Mouse (Mus musculus): ENCODE results near the gene Pgm3.

Pgm3 gene

GRCm38 (mm10) chr9:86570261-86570890 lies 1.3 kb downstream of the Pgm3 start:
- in situ Hi-C loops (cut with MboI, MseI) = loop anchor here (5.0 to 25.0 kb wide), 2 partner anchors 103 to 1867 kb away; partner anchors contain the start of genes Dop1a and Snx14

GRCm38 (mm10) chr9:86569314-86569910 lies 2.2 kb downstream of the Pgm3 start:
- in situ Hi-C loops (cut with MboI, MseI) = loop anchor here (25.0 kb wide), 1 partner anchor 1868 kb away; the partner anchor contains the start of gene Snx14

- in situ Hi-C loops (cut with MboI, MseI) = loop anchor here (5.0 to 25.0 kb wide), 2 partner anchors 58 to 1877 kb away; partner anchors contain the start of gene Snx14
Measured at GRCm38 (mm10) chr9:86560543-86560942, 11.1 kb downstream of the Pgm3 start.

GRCm38 (mm10) chr9:86554641-86555040 lies 17.0 kb downstream of the Pgm3 start:
- in situ Hi-C loops (cut with MboI, MseI) = loop anchor here (25.0 kb wide), 1 partner anchor 1883 kb away; the partner anchor contains the start of gene Snx14

GRCm38 (mm10) chr9:86553886-86554285 lies 17.8 kb downstream of the Pgm3 start:
- in situ Hi-C loops (cut with MboI, MseI) = loop anchor here (25.0 kb wide), 1 partner anchor 1883 kb away; the partner anchor contains the start of gene Snx14

- in situ Hi-C loops (cut with MboI, MseI) = loop anchor here (25.0 kb wide), 1 partner anchor 1887 kb away; the partner anchor contains the start of gene Snx14
Measured at GRCm38 (mm10) chr9:86550717-86551116, 20.9 kb downstream of the Pgm3 start.

- in situ Hi-C loops (cut with MboI, MseI) = loop anchor here (25.0 kb wide), 1 partner anchor 1888 kb away; the partner anchor contains the start of gene Snx14
Measured at GRCm38 (mm10) chr9:86549637-86550162, 21.9 kb downstream of the Pgm3 start.

GRCm38 (mm10) chr9:86544559-86544958 lies 27.1 kb downstream of the Pgm3 start:
- in situ Hi-C loops (cut with MboI, MseI) = no loop called here

- in situ Hi-C loops (cut with MboI, MseI) = no loop called here
Measured at GRCm38 (mm10) chr9:86543451-86543850, 28.2 kb downstream of the Pgm3 start.

GRCm38 (mm10) chr9:86534071-86534470 lies 37.6 kb downstream of the Pgm3 start:
- in situ Hi-C loops (cut with MboI, MseI) = no loop called here

GRCm38 (mm10) chr9:86525600-86525999 lies 46.0 kb downstream of the Pgm3 start:
- in situ Hi-C loops (cut with MboI, MseI) = no loop called here

GRCm38 (mm10) chr9:86522335-86522734 lies 49.3 kb downstream of the Pgm3 start:
- in situ Hi-C loops (cut with MboI, MseI) = no loop called here

GRCm38 (mm10) chr9:86514798-86515197 lies 56.8 kb downstream of the Pgm3 start:
- in situ Hi-C loops (cut with MboI, MseI) = no loop called here

- in situ Hi-C loops (cut with MboI, MseI) = no loop called here
Measured at GRCm38 (mm10) chr9:86514390-86514789, 57.3 kb downstream of the Pgm3 start.

- in situ Hi-C loops (cut with MboI, MseI) = no loop called here
Measured at GRCm38 (mm10) chr9:86513733-86514132, 57.9 kb downstream of the Pgm3 start.

- in situ Hi-C loops (cut with MboI, MseI) = no loop called here
Measured at GRCm38 (mm10) chr9:86507437-86507836, 64.2 kb downstream of the Pgm3 start.

All from T-helper 1 cell (primary cell).